ENCODE assay signal across 8 mouse cellular contexts in genomic region chr7:137805361-137805760, GRCm38 (mm10).
DNase-seq lines count a peak whose midpoint lies in the region; ATAC-seq lines count a peak whose summit lies in the region.

No protein-coding gene starts in this region.

- no peaks in the 10 kb centered on the region for H3K9me3 ChIP-seq in neural tube, embryonic 15.5 days (replicated peaks)
- no peaks in the 10 kb centered on the region for H3K9me3 ChIP-seq in intestine, embryonic 16.5 days (ENCODE audit: control insufficient read depth, low read length)

- no peak for ATAC-seq in cerebellum, adult (ENCODE audit: insufficient number of reproducible peaks, low FRiP score, low TSS enrichment)
- ATAC-seq in neural tube, embryonic 15.5 days (ENCODE audit: low FRiP score), result no peak
- ATAC-seq in intestine, embryonic 16.5 days, result no peak

- no peak overlapping the region for H3K9ac ChIP-seq in neural tube, embryonic 15.5 days (replicated peaks)
- H3K9ac ChIP-seq in intestine, embryonic 16.5 days (ENCODE audit: low read depth, low read length), result no peak overlapping the region

- H3K27me3 ChIP-seq in neural tube, embryonic 15.5 days (replicated peaks), result no peaks in the 10 kb centered on the region
- H3K27me3 ChIP-seq in intestine, embryonic 16.5 days (replicated peaks; ENCODE audit: control insufficient read depth, insufficient read depth, low read length), result no peaks in the 10 kb centered on the region

- H3K4me1 ChIP-seq in neural tube, embryonic 15.5 days, result 0 out of 2 replicates have a peak, but pooled peaks cover 7% of the 10 kb centered on the region
- no peaks in the 10 kb centered on the region for H3K4me1 ChIP-seq in intestine, embryonic 16.5 days (ENCODE audit: control insufficient read depth, insufficient read depth, low read length)

- no peak overlapping the region for H3K4me2 ChIP-seq in neural tube, embryonic 15.5 days
- no peak overlapping the region for H3K4me2 ChIP-seq in intestine, embryonic 16.5 days (ENCODE audit: low read depth, low read length)

- H3K36me3 ChIP-seq in neural tube, embryonic 15.5 days, result no peaks in the 10 kb centered on the region
- no peaks in the 10 kb centered on the region for H3K36me3 ChIP-seq in intestine, embryonic 16.5 days (ENCODE audit: control insufficient read depth, insufficient read depth, low read length)

- H3K4me3 ChIP-seq in neural tube, embryonic 15.5 days (replicated peaks), result no peak overlapping the region
- H3K4me3 ChIP-seq in intestine, embryonic 16.5 days (ENCODE audit: low read length), result no peak overlapping the region

- H3K27ac ChIP-seq in neural tube, embryonic 15.5 days (replicated peaks), result no peak overlapping the region
- no peak overlapping the region for H3K27ac ChIP-seq in intestine, embryonic 16.5 days (ENCODE audit: low read length)

- DNase-seq in cerebellum, postnatal 10 days, result peak; percentile 48 to 63
- peak; percentile 43 for DNase-seq in neural tube, embryonic 10.5 days (ENCODE audit: extremely low spot score, low spot score)
- DNase-seq in layer of hippocampus, adult 18-20 months (ENCODE audit: low spot score in 2 of 2), result peak; percentile 11 to 52
- DNase-seq in right cerebral cortex, postnatal 4 days, result peak; percentile 17
- no peak for DNase-seq in spleen, postnatal 10 days (ENCODE audit: low spot score in 2 of 2)

- WGBS in neural tube, embryonic 15.5 days, result 42% methylated on average over 6 of the region's 6 CpGs
- 48% methylated on average over 6 of the region's 6 CpGs for WGBS in intestine, embryonic 16.5 days

Comparison
In these comparisons a context has a peak if more than half of its experiments do, and no peak if none do; other contexts are left out.
1. DNase-seq: peak in cerebellum, postnatal 10 days (2 of 2), neural tube, embryonic 10.5 days (single experiment), layer of hippocampus, adult 18-20 months (2 of 2) and right cerebral cortex, postnatal 4 days (single experiment); none in spleen, postnatal 10 days (0 of 2).